23 mouse cellular contexts compared by ENCODE assay signal in genomic region chr7:71289266-71289665, GRCm38 (mm10).
"Had no signal": no experiment of that assay in that cellular context is flagged by ENCODE, and none has a peak within 500 bp of the region (broad histone marks: within the 10 kb centered on the region; RNA-seq: fewer than 3 reads in every experiment).

No protein-coding gene starts in this region.

- H3K4me2 ChIP-seq: intestine, embryonic 15.5 days; kidney, embryonic 15.5 days; lung, embryonic 15.5 days; midbrain, embryonic 12.5 days; midbrain, embryonic 15.5 days; neural tube, embryonic 12.5 days; neural tube, embryonic 15.5 days had no signal

- ATAC-seq: intestine, embryonic 15.5 days; liver, postnatal 0 days; midbrain, embryonic 15.5 days had no signal

- H3K27me3 ChIP-seq: intestine, embryonic 15.5 days; kidney, embryonic 15.5 days; limb, embryonic 13.5 days; lung, embryonic 15.5 days; midbrain, embryonic 12.5 days; midbrain, embryonic 15.5 days; neural tube, embryonic 12.5 days; neural tube, embryonic 15.5 days had no signal

- H3K9ac ChIP-seq: intestine, embryonic 15.5 days; kidney, embryonic 15.5 days; limb, embryonic 13.5 days; liver, embryonic 14.5 days; liver, postnatal 0 days; lung, embryonic 15.5 days; midbrain, embryonic 12.5 days; midbrain, embryonic 15.5 days; neural tube, embryonic 12.5 days; neural tube, embryonic 15.5 days had no signal

- H3K9me3 ChIP-seq: intestine, embryonic 15.5 days; kidney, embryonic 15.5 days; limb, embryonic 10.5 days; limb, embryonic 13.5 days; lung, embryonic 15.5 days; midbrain, embryonic 12.5 days; midbrain, embryonic 15.5 days; neural tube, embryonic 12.5 days; neural tube, embryonic 15.5 days had no signal

- H3K27ac ChIP-seq: intestine, embryonic 15.5 days; kidney, embryonic 15.5 days; limb, embryonic 10.5 days; limb, embryonic 13.5 days; liver, embryonic 14.5 days; lung, embryonic 15.5 days; midbrain, embryonic 12.5 days; midbrain, embryonic 15.5 days; neural tube, embryonic 12.5 days; neural tube, embryonic 15.5 days; stomach, postnatal 0 days had no signal

- H3K4me1 ChIP-seq: intestine, embryonic 15.5 days; kidney, embryonic 15.5 days; midbrain, embryonic 12.5 days; midbrain, embryonic 15.5 days; neural tube, embryonic 12.5 days; neural tube, embryonic 15.5 days had no signal

- DNase-seq: kidney, adult 11 months; kidney, adult 8-10 months; kidney, postnatal 10 days; kidney, postnatal 36 days; liver; liver, postnatal 0 days; right cerebral cortex, adult 18-20 months; right cerebral cortex, postnatal 14 days; right cerebral cortex, postnatal 4 days; thymus, adult 2 months; thymus, postnatal 14 days; thymus, postnatal 4 days had no signal

- H3K4me3 ChIP-seq: intestine, embryonic 15.5 days; kidney, embryonic 15.5 days; limb, embryonic 10.5 days; limb, embryonic 13.5 days; lung, embryonic 15.5 days; midbrain, embryonic 12.5 days; midbrain, embryonic 15.5 days; neural tube, embryonic 12.5 days; neural tube, embryonic 15.5 days had no signal

- H3K36me3 ChIP-seq: intestine, embryonic 15.5 days; kidney, embryonic 15.5 days; limb, embryonic 10.5 days; limb, embryonic 13.5 days; lung, embryonic 15.5 days; midbrain, embryonic 12.5 days; midbrain, embryonic 15.5 days; neural tube, embryonic 12.5 days; neural tube, embryonic 15.5 days had no signal
